Mouse (Mus musculus): ENCODE data around the gene Ciapin1.

DNA sequence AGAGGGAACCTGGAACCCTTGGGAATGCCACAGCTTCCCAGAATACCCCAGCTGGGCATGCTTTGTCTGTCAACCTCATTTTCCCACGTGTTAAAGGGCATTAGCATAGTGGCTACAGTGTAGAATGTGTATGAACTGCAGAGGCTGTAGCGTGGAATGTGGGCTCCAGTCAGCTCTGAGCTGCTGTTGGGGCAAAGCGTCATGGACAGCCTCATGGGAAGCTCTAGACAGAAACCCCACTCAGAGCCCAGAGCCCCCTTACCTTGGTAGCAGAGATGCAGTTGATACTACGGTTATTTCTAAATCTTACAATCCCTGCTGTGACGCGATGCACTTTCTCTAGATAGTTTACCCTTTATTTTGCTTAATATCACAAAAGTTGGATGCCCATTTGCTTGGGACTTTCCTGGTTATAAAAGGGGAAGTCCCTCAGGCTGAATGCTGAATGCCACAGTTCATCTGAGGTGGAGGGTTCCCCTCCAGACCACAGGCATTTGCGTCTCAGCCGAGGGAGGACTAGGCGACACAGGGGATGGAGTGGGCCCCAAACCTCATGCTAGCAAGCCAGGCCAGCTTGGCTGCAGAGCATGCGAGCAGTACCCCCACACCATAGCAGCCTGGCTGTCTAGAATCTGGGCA lies 59.1 kb downstream of the Ciapin1 start:
- no peak for TF ChIP-seq CTCF (IDR thresholded peaks at IDR 0.05; ENCODE audit: insufficient read depth, low read length)
- no peak for TF ChIP-seq POLR2A (IDR thresholded peaks at IDR 0.05; ENCODE audit: borderline replicate concordance, extremely low read depth, low read depth, low read length)

Data from lung, adult 2 months (tissue).